Mouse (Mus musculus) embryonic facial prominence, embryonic 12.5 days (tissue): ENCODE measurements around the gene Dnmt3b. TPM values are rescaled to one million over a fixed set of nuclear protein-coding genes. Genes with fewer than 3 reads are reported as not detected.
"Not testable (repeated sequence)": the region's sequence is repeated elsewhere in the genome, so short reads cannot be mapped to it uniquely, and the experiment has no call there.

ENCODE experiments used
- ATAC-seq: fragments of 200-750 bp; cut with Nextera tagmentation; 2 replicates; pipeline ENCODE4 v1.8.0; 2017; ENCODE audit not compliant: insufficient number of reproducible peaks, insufficient read depth, low FRiP score, low TSS enrichment
- H3K27ac ChIP-seq: fragments of 300-500 bp; sonication (generic); 2 replicates; pipeline ENCODE4 v1.5.1; 2016; ENCODE audit warnings: mild to moderate bottlenecking
- H3K27me3 ChIP-seq: fragments of 300-500 bp; sonication (generic); 2 replicates; pipeline ENCODE4 v1.6.1; 2016; ENCODE audit warnings: mild to moderate bottlenecking, moderate library complexity
- H3K36me3 ChIP-seq: fragments of 300-500 bp; sonication (generic); 2 replicates; pipeline ENCODE4 v1.6.1; 2016; ENCODE audit warnings: mild to moderate bottlenecking
- H3K4me1 ChIP-seq: fragments of 300-500 bp; sonication (generic); 2 replicates; pipeline ENCODE4 v1.6.1; 2016
- H3K4me2 ChIP-seq: fragments of 300-500 bp; sonication (generic); replicated peaks from 2 replicates; pipeline ENCODE4 v1.6.1; 2016; ENCODE audit warnings: mild to moderate bottlenecking, moderate library complexity
- H3K4me3 ChIP-seq: fragments of 300-500 bp; sonication (generic); 2 replicates; pipeline ENCODE4 v1.5.1; 2016; ENCODE audit warnings: mild to moderate bottlenecking
- H3K9ac ChIP-seq: fragments of 300-500 bp; sonication (generic); 2 replicates; pipeline ENCODE4 v1.6.1; 2016; ENCODE audit warnings: mild to moderate bottlenecking, moderate library complexity
- H3K9me3 ChIP-seq: fragments of 300-500 bp; sonication (generic); 2 replicates; pipeline ENCODE4 v1.6.1; 2016; ENCODE audit warnings: mild to moderate bottlenecking, moderate library complexity
- WGBS: fragments of 180-500 bp; shearing (Covaris S2); methylation state at CpG from one replicate; pipeline ENCODE4 v1.1.7; 2016; 5-methylcytosine and 5-hydroxymethylcytosine counted together
- polyA plus RNA-seq: library from polyadenylated mRNA; unstranded; fragments of >200 nt; fragmentation: Nextera tagmentation; extraction: Ambion mirVana; gene quantifications from 2 replicates; pipeline ENCODE4 v1.2.1, GENCODE M21; 2016

Gene Dnmt3b
- polyA plus RNA-seq, 1 experiment from 2014 or later, result 15.0 TPM

GRCm38 (mm10) chr2:153676944-153677343 is 27.7 kb downstream of the Dnmt3b start:
- Histone ChIP-seq H3K27ac (no peak overlapping the region), H3K4me3 (no peak overlapping the region), H3K27me3 (no peaks in the 10 kb centered on the region), H3K9ac (no peak overlapping the region), H3K4me2 (no peak overlapping the region), H3K4me1 (no peaks in the 10 kb centered on the region), H3K9me3 (no peaks in the 10 kb centered on the region), H3K36me3 (peaks cover 34% of the 10 kb centered on the region; the same call in 1 of the 2 replicates)
- WGBS, result 89% methylated on average over 6 of the region's 6 CpGs
- no peak for ATAC-seq

- Histone ChIP-seq H3K4me3 (no peak overlapping the region), H3K9me3 (no peaks in the 10 kb centered on the region), H3K27ac (no peak overlapping the region), H3K4me2 (no peak overlapping the region), H3K36me3 (peaks cover 31% of the 10 kb centered on the region; the same call in 1 of the 2 replicates), H3K9ac (no peak overlapping the region), H3K27me3 (no peaks in the 10 kb centered on the region), H3K4me1 (no peaks in the 10 kb centered on the region)
- 90% methylated on average over 7 of the region's 7 CpGs for WGBS
- ATAC-seq, result no peak
These were observed 28.3 kb downstream of the Dnmt3b start for GRCm38 (mm10) chr2:153677550-153677949.

- H3K4me2 ChIP-seq, result no peak overlapping the region
- 91% methylated on average over 1 of the region's 1 CpGs for WGBS
- no peaks in the 10 kb centered on the region for H3K9me3 ChIP-seq
- no peak overlapping the region for H3K27ac ChIP-seq
- H3K4me1 ChIP-seq, result no peaks in the 10 kb centered on the region
- H3K9ac ChIP-seq, result no peak overlapping the region
- H3K27me3 ChIP-seq, result no peaks in the 10 kb centered on the region
- no peak for ATAC-seq
- H3K4me3 ChIP-seq, result no peak overlapping the region
- peaks cover 17% of the 10 kb centered on the region; the same call in 1 of the 2 replicates for H3K36me3 ChIP-seq
These were observed 30.7 kb downstream of the Dnmt3b start for GRCm38 (mm10) chr2:153679959-153680358.

GRCm38 (mm10) chr2:153693413-153693812 is 44.2 kb downstream of the Dnmt3b start:
- H3K27ac ChIP-seq, H3K27me3 ChIP-seq, H3K4me3 ChIP-seq, H3K36me3 ChIP-seq, ATAC-seq, H3K4me1 ChIP-seq, H3K9me3 ChIP-seq, H3K9ac ChIP-seq, H3K4me2 ChIP-seq: not testable (repeated sequence)
- 90% methylated on average over 7 of the region's 7 CpGs for WGBS

- H3K4me2 ChIP-seq, result no peak overlapping the region
- H3K4me3 ChIP-seq, result no peak overlapping the region
- WGBS, result 62% methylated on average over 19 of the region's 19 CpGs
- no peaks in the 10 kb centered on the region for H3K4me1 ChIP-seq
- H3K27me3 ChIP-seq, result no peaks in the 10 kb centered on the region
- no peaks in the 10 kb centered on the region for H3K36me3 ChIP-seq
- H3K27ac ChIP-seq, result no peak overlapping the region
- ATAC-seq, result no peak
- H3K9me3 ChIP-seq, result no peaks in the 10 kb centered on the region
- H3K9ac ChIP-seq, result no peak overlapping the region
These were observed 45.3 kb downstream of the Dnmt3b start for GRCm38 (mm10) chr2:153694462-153695085.

- Histone ChIP-seq H3K27ac (no peak within 1 kb of the TSS), H3K4me2 (no peak within 1 kb of the TSS), H3K27me3 (no peaks in the 10 kb centered on the region), H3K9me3 (no peaks in the 10 kb centered on the region), H3K36me3 (no peaks in the 10 kb centered on the region), H3K9ac (no peak within 1 kb of the TSS), H3K4me1 (no peaks in the 10 kb centered on the region), H3K4me3 (no peak within 1 kb of the TSS)
- no peak for ATAC-seq
These were observed 47.1 kb downstream of the Dnmt3b start, which contains the start of gene Dnmt3c for GRCm38 (mm10) chr2:153696352-153696751. Dnmt3c (plus strand) TSS chr2:153696652.

GRCm38 (mm10) chr2:153703389-153703788 is 54.1 kb downstream of the Dnmt3b start:
- no peaks in the 10 kb centered on the region for H3K27me3 ChIP-seq
- 27% methylated on average over 6 of the region's 6 CpGs for WGBS
- H3K36me3 ChIP-seq, result no peaks in the 10 kb centered on the region
- no peaks in the 10 kb centered on the region for H3K4me1 ChIP-seq
- H3K9ac ChIP-seq, result no peak overlapping the region
- H3K9me3 ChIP-seq, result no peaks in the 10 kb centered on the region
- no peak overlapping the region for H3K4me2 ChIP-seq
- no peak for ATAC-seq
- no peak overlapping the region for H3K4me3 ChIP-seq
- H3K27ac ChIP-seq, result no peak overlapping the region

GRCm38 (mm10) chr2:153710701-153711330 is 61.6 kb downstream of the Dnmt3b start:
- 49% methylated on average over 8 of the region's 8 CpGs for WGBS
- Histone ChIP-seq H3K4me2 (no peak overlapping the region), H3K9me3 (no peaks in the 10 kb centered on the region), H3K9ac (no peak overlapping the region), H3K4me3 (no peak overlapping the region), H3K27me3 (no peaks in the 10 kb centered on the region), H3K4me1 (0 out of 2 replicates have a peak, but pooled peaks cover 2% of the 10 kb centered on the region), H3K36me3 (no peaks in the 10 kb centered on the region), H3K27ac (no peak overlapping the region)
- no peak for ATAC-seq

GRCm38 (mm10) chr2:153712646-153713091 is 63.4 kb downstream of the Dnmt3b start:
- no peak; the same call in 1 of the 2 replicates for ATAC-seq
- Histone ChIP-seq H3K4me1 (0 out of 2 replicates have a peak, but pooled peaks cover 2% of the 10 kb centered on the region), H3K36me3 (no peaks in the 10 kb centered on the region), H3K27me3 (no peaks in the 10 kb centered on the region), H3K4me2 (no peak overlapping the region), H3K9ac (no peak overlapping the region), H3K4me3 (no peak overlapping the region), H3K9me3 (no peaks in the 10 kb centered on the region), H3K27ac (no peak overlapping the region)
- WGBS, result 35% methylated on average over 3 of the region's 3 CpGs

GRCm38 (mm10) chr2:153713227-153713626 is 64.0 kb downstream of the Dnmt3b start:
- Histone ChIP-seq H3K36me3 (no peaks in the 10 kb centered on the region), H3K4me3 (no peak overlapping the region), H3K27me3 (no peaks in the 10 kb centered on the region), H3K27ac (no peak overlapping the region), H3K9me3 (no peaks in the 10 kb centered on the region), H3K9ac (no peak overlapping the region), H3K4me2 (no peak overlapping the region), H3K4me1 (0 out of 2 replicates have a peak, but pooled peaks cover 2% of the 10 kb centered on the region)
- ATAC-seq, result 0 out of 2 replicates have a peak, but pooled peaks have one; percentile 52
- WGBS, result 31% methylated on average over 4 of the region's 4 CpGs

- ATAC-seq, H3K27me3 ChIP-seq, H3K4me2 ChIP-seq, H3K4me1 ChIP-seq, H3K36me3 ChIP-seq, H3K9me3 ChIP-seq, H3K27ac ChIP-seq, H3K4me3 ChIP-seq, H3K9ac ChIP-seq: not testable (repeated sequence)
- 64% methylated on average over 3 of the region's 3 CpGs for WGBS
These were observed 68.6 kb downstream of the Dnmt3b start for GRCm38 (mm10) chr2:153717861-153718260.

GRCm38 (mm10) chr2:153723098-153723497 is 73.8 kb downstream of the Dnmt3b start:
- H3K4me2 ChIP-seq, result no peak overlapping the region
- no peak overlapping the region for H3K27ac ChIP-seq
- no peaks in the 10 kb centered on the region for H3K4me1 ChIP-seq
- no peak for ATAC-seq
- no peaks in the 10 kb centered on the region for H3K36me3 ChIP-seq
- H3K9me3 ChIP-seq, result no peaks in the 10 kb centered on the region
- no peak overlapping the region for H3K9ac ChIP-seq
- H3K27me3 ChIP-seq, result no peaks in the 10 kb centered on the region
- H3K4me3 ChIP-seq, result no peak overlapping the region
- 80% methylated on average over 1 of the region's 1 CpGs for WGBS
